Mouse (Mus musculus) kidney, adult 2 months (tissue): ENCODE data around the gene Speer4e.
"Not testable (repeated sequence)": the region's sequence is repeated elsewhere in the genome, so short reads cannot be mapped to it uniquely, and the experiment has no call there.

Experiments used
- CTCF ChIP-seq: fragments of 200-500 bp; conservative IDR thresholded peaks from 2 replicates; pipeline ENCODE4 v1.5.1; 2011; ENCODE audit warnings: low read depth, mild to moderate bottlenecking, control low read depth, low read length, moderate library complexity, mixed read lengths; ENCODE audit not compliant: insufficient read depth, insufficient read length
- POLR2A ChIP-seq: fragments of 200-500 bp; IDR thresholded peaks from one replicate; pipeline ENCODE4 v1.6.1; 2011; ENCODE audit warnings: low read depth, low read length, control low read depth

GRCm38 (mm10) chr5:14975294-14975693 lies 37.1 kb upstream of the Speer4e start:
- not testable (repeated sequence) for TF ChIP-seq POLR2A, CTCF
